Mouse (Mus musculus): ENCODE data around the gene Mrto4.
"Not testable (repeated sequence)": the region's sequence is repeated elsewhere in the genome, so short reads cannot be mapped to it uniquely, and the experiment has no call there.

DNA sequence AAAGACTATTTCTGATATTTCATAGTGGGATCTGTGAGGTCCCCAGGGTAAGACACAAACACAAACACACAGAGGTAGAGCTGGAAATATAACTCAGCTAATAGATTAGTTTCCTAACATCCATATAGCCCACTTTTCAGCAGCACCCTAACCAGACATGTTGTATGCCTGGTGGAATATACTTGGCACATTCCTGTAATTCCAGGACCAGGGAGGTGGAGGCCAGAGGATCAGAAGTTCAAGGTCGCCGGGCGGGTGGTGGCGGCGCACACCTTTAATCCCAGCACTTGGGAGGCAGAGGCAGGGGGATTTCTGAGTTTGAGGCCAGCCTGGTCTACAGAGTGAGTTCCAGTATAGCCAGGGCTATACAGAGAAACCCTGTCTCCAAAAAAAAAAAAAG, 33.5 kb upstream of the Mrto4 start:
- not testable (repeated sequence) for TF ChIP-seq CTCF (IDR thresholded peaks at IDR 0.05; ENCODE audit: control insufficient read depth, insufficient read depth, insufficient read length); MYOG (IDR thresholded peaks at IDR 0.05; ENCODE audit: control insufficient read depth, extremely low read depth, insufficient read length); MAX (IDR thresholded peaks at IDR 0.05)
